Mouse (Mus musculus) ES-E14 (cell line): Measurements from ENCODE around the gene Slc6a18.

Experiments
- CHD2 ChIP-seq: IDR thresholded peaks from 2 replicates; pipeline ENCODE4 v1.6.1; 2014; ENCODE audit warnings: mild to moderate bottlenecking, low read depth, low read length, inconsistent platforms
- ZNF384 ChIP-seq: IDR thresholded peaks from 2 replicates; pipeline ENCODE4 v1.6.1; 2012; ENCODE audit warnings: low read depth, low read length, inconsistent platforms

GRCm38 (mm10) chr13:73711803-73712202 is 34.0 kb upstream of the Slc6a18 start:
- TF ChIP-seq ZNF384, result no peak
- no peak for TF ChIP-seq CHD2
